Mouse (Mus musculus) common myeloid progenitor, adult 5-6 weeks (primary cell): ENCODE results near the gene Fbxo22. TPM values are rescaled to one million over a fixed set of nuclear protein-coding genes. Genes with fewer than 3 reads are reported as not detected.

ENCODE experiments used
- ATAC-seq: replicated peaks from 2 replicates; pipeline ENCODE4 v1.8.0; 2016; ENCODE audit warnings: low read depth, mild to moderate bottlenecking, moderate TSS enrichment, inconsistent platforms; ENCODE audit not compliant: poor library complexity, severe bottlenecking
- total RNA-seq: library from RNA; stranded (forward); fragments of 200-1000, 187-1606 nt; gene quantifications from 2 replicates; pipeline ENCODE4 v1.2.3, GENCODE M21; 2017

The Fbxo22 gene
- total RNA-seq, 1 experiment from 2014 or later, result 37.6 TPM

GRCm38 (mm10) chr9:55273906-55274305, 65.2 kb downstream of the Fbxo22 start:
- no peak for ATAC-seq

Other genes starting within 250 kb of the Fbxo22 start
- not detected in 2 replicates for gene Chrna5, start 228.0 kb upstream of the Fbxo22 start, total RNA-seq
- not detected in 2 replicates for gene Chrna3, start 182.4 kb upstream of the Fbxo22 start, total RNA-seq
- gene Chrnb4, start 160.1 kb upstream of the Fbxo22 start, total RNA-seq, result not detected in 2 replicates
- 49.5 and 59.2 TPM in 2 replicates for gene Ube2q2, start 60.1 kb upstream of the Fbxo22 start, total RNA-seq
- gene Nrg4, start 117.9 kb downstream of the Fbxo22 start, total RNA-seq, result 2.4 and 4.6 TPM in 2 replicates
- gene Tmem266, start 118.0 kb downstream of the Fbxo22 start, total RNA-seq, result not detected in 2 replicates